Mouse (Mus musculus) thymus, adult 2 months (tissue): ENCODE data around the gene Coa4.

ENCODE experiments used
- CTCF ChIP-seq: fragments of 200-500 bp; IDR thresholded peaks from 2 replicates; pipeline ENCODE4 v1.5.1; 2012; ENCODE audit warnings: mild to moderate bottlenecking, control low read depth, low read length, moderate library complexity, borderline replicate concordance; ENCODE audit not compliant: control insufficient read depth, poor library complexity, insufficient read depth; ENCODE audit errors: extremely low read depth
- POLR2A ChIP-seq: fragments of 200-500 bp; IDR thresholded peaks from 2 replicates; pipeline ENCODE4 v1.6.1; 2012; ENCODE audit warnings: mild to moderate bottlenecking, low read length, control low read depth, moderate library complexity; ENCODE audit not compliant: control insufficient read depth, poor library complexity, insufficient read depth; ENCODE audit errors: extremely low read depth

GRCm38 (mm10) chr7:100570930-100571715 is 34.3 kb downstream of the Coa4 start:
- TF ChIP-seq POLR2A: no peak
- no peak for TF ChIP-seq CTCF
